Mouse (Mus musculus) adipocyte (in vitro differentiated cells): ENCODE data around the gene Kbtbd13.
"Not testable (repeated sequence)": the region's sequence is repeated elsewhere in the genome, so short reads cannot be mapped to it uniquely, and the experiment has no call there.

ENCODE experiments used
- DNase-seq: peaks from one replicate; pipeline ENCODE4 v3.0.0-alpha.2; 2016; ENCODE audit warnings: low spot score

Kbtbd13 gene

DNA sequence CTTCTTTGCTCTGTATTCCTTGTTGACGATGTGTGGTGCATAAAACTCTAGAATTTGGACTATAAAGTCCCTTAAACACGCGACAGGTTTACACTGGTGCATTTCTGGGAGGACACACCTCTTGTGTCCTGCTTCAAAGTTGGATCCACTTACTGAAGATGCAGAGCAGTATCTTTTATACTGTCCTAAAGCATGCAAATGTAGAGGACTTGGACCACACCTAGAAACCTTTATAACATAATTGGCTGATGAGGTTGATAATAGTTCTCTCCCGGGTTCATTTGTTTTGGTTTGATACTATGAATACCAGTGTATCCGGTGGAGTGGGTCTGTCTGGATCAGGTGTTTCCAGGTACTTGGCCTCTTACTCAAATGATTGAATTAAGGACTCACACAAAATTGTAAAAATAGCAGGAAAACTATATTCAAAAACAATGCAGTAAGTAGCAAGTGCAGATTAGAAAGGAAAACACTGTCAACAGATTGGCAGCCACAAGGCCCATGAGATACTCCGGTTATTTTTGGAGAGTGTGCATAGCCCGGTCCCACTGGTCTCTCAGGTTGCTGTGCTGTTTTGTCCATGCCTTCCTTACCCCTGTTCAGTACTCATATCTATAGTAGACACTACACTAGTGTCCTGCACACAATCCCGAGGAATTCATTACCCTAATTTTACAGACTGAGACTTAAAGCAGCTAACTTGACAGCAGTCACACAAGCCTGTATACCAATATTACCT, 44.2 kb downstream of the Kbtbd13 start:
- DNase-seq = peak; percentile 16

DNA sequence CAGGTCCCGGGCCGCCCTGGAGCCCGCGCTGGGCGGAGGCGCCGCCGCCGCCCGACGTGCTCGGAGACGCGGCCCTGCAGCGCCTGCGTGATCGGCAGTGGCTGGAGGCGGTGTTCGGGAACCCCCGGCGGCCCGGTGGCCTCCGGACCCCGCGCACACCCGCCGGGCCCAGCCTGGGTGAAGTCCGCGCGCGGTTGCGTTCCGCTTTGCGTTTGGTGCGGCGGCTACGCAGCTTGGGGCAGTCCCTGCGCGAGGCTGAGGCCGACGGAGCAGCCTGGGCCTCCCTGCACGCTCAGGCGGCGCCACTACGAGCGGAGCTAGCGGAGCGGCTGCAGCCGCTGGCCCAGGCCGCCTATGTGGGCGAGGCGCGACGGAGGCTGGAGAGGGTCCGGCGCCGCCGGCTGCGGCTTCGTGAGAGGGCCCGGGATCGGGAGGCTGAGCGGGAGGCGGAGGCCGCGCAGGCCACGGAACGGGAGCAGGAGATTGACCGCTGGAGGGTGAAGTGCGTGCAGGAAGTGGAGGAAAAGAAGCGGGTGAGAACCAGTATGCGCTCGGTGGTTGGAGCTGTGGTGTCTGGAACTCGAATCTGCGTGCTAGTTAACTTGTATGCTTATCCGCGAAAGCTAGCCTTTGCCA, 44.9 kb downstream of the Kbtbd13 start:
- DNase-seq = peak; percentile 53

GRCm38 (mm10) chr9:65345854-65346475, 45.5 kb downstream of the Kbtbd13 start, which contains the start of gene Pdcd7:
TSS of gene Pdcd7 (plus strand) at chr9:65346104.
- DNase-seq = peak; percentile 97

GRCm38 (mm10) chr9:65345439-65345838, 46.0 kb downstream of the Kbtbd13 start:
- DNase-seq = not testable (repeated sequence)

DNA sequence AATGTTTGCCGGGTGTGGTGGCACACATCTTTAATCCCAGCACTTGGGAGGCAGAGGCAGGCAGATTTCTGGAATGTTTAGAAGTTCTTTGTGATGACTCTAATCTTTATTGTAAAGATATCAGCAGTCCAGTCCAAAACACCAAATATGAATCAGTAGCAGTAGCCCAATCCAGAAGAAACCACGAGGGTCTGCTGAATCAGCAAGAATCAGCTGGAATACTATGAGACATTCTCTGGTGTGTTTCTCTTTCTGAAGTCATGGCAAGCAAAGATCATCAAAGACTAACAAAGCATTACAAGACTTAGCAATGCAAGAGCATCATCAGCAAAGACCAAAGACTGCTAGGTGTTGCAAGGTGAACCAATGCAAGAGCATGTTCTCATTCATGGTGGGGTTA, 51.0 kb downstream of the Kbtbd13 start:
- DNase-seq = no peak

GRCm38 (mm10) chr9:65339146-65339545, 52.3 kb downstream of the Kbtbd13 start:
- DNase-seq = no peak
